Mouse (Mus musculus) testis, adult 2 months (tissue): ENCODE data around the gene Unc5cl. TPM values are rescaled to one million over a fixed set of nuclear protein-coding genes. Genes with fewer than 3 reads are reported as not detected.

Source experiments
- H3K27ac ChIP-seq: fragments of 200-500 bp; 2 replicates; pipeline ENCODE4 v1.5.1; 2012; ENCODE audit warnings: low read depth, low read length; ENCODE audit not compliant: control insufficient read depth, insufficient read depth
- H3K27me3 ChIP-seq: fragments of 200-500 bp; 2 replicates; pipeline ENCODE4 v1.6.1; 2012; ENCODE audit warnings: mild to moderate bottlenecking, low read length, moderate library complexity; ENCODE audit not compliant: control insufficient read depth, insufficient read depth
- H3K36me3 ChIP-seq: fragments of 200-500 bp; 2 replicates; pipeline ENCODE4 v1.6.1; 2012; ENCODE audit warnings: mild to moderate bottlenecking, low read length; ENCODE audit not compliant: control insufficient read depth, insufficient read depth
- H3K4me1 ChIP-seq: fragments of 200-500 bp; 2 replicates; pipeline ENCODE4 v1.6.1; 2012; ENCODE audit warnings: low read length; ENCODE audit not compliant: control insufficient read depth, insufficient read depth
- H3K4me3 ChIP-seq: fragments of 200-500 bp; 2 replicates; pipeline ENCODE4 v1.5.1; 2012; ENCODE audit warnings: low read depth, mild to moderate bottlenecking, low read length, moderate library complexity, mixed read lengths; ENCODE audit not compliant: control insufficient read depth
- CTCF ChIP-seq: fragments of 200-500 bp; IDR thresholded peaks from 2 replicates; pipeline ENCODE4 v1.5.1; 2012; ENCODE audit warnings: low read depth, mild to moderate bottlenecking, inconsistent platforms, low read length, moderate library complexity; ENCODE audit not compliant: control insufficient read depth, insufficient read depth, insufficient replicate concordance
- POLR2A ChIP-seq: fragments of 200-500 bp; IDR thresholded peaks from 2 replicates; pipeline ENCODE4 v1.6.1; 2012; ENCODE audit warnings: low read depth, mild to moderate bottlenecking, inconsistent platforms, low read length, moderate library complexity; ENCODE audit not compliant: control insufficient read depth
- polyA plus RNA-seq: library from polyadenylated mRNA; depleted of rRNA; stranded (reverse); fragments of >200 nt; gene quantifications from 2 replicates; pipeline ENCODE4 v1.2.3, GENCODE M21; 2012

Unc5cl gene
- polyA plus RNA-seq, 1 experiment, result 0.73 TPM

- no peak overlapping the region for H3K27ac ChIP-seq
- no peaks in the 10 kb centered on the region; the same call in 1 of the 2 replicates for H3K4me1 ChIP-seq
- no peaks in the 10 kb centered on the region for H3K27me3 ChIP-seq
- no peaks in the 10 kb centered on the region for H3K36me3 ChIP-seq
- TF ChIP-seq POLR2A, result no peak
- TF ChIP-seq CTCF, result no peak
- H3K4me3 ChIP-seq, result no peak overlapping the region
These were observed 7.0 kb upstream of the Unc5cl start for GRCm38 (mm10) chr17:48447675-48448074.

GRCm38 (mm10) chr17:48450666-48451352 is 3.9 kb upstream of the Unc5cl start:
- TF ChIP-seq POLR2A (no peak), CTCF (no peak)
- H3K4me3 ChIP-seq, result no peak overlapping the region

GRCm38 (mm10) chr17:48451353-48451675 is 3.4 kb upstream of the Unc5cl start, which contains the start of gene Tspo2:
Tspo2 (minus strand) TSS chr17:48451522.
- H3K27me3 ChIP-seq, result no peaks in the 10 kb centered on the region
- H3K4me1 ChIP-seq, result no peaks in the 10 kb centered on the region; the same call in 1 of the 2 replicates
- H3K27ac ChIP-seq, result no peak within 1 kb of the TSS
- no peaks in the 10 kb centered on the region for H3K36me3 ChIP-seq
- no peak for TF ChIP-seq POLR2A
- no peak for TF ChIP-seq CTCF
- H3K4me3 ChIP-seq, result no peak within 1 kb of the TSS

More at GRCm38 (mm10) chr17:48450666-48451352, 3.9 kb upstream of the Unc5cl start:
- Histone ChIP-seq H3K4me1 (no peaks in the 10 kb centered on the region; the same call in 1 of the 2 replicates), H3K36me3 (no peaks in the 10 kb centered on the region), H3K27me3 (no peaks in the 10 kb centered on the region), H3K27ac (no peak overlapping the region)

- Histone ChIP-seq H3K27me3 (no peaks in the 10 kb centered on the region), H3K27ac (no peak overlapping the region), H3K4me3 (no peak overlapping the region), H3K36me3 (no peaks in the 10 kb centered on the region), H3K4me1 (no peaks in the 10 kb centered on the region; the same call in 1 of the 2 replicates)
- no peak for TF ChIP-seq CTCF
- no peak for TF ChIP-seq POLR2A
These were observed 2.8 kb upstream of the Unc5cl start for GRCm38 (mm10) chr17:48451753-48452444.

GRCm38 (mm10) chr17:48453489-48453888 is 1.2 kb upstream of the Unc5cl start:
- no peak for TF ChIP-seq CTCF
- no peak for TF ChIP-seq POLR2A
- no peaks in the 10 kb centered on the region for H3K4me1 ChIP-seq

GRCm38 (mm10) chr17:48454190-48454589 is 511 bp upstream of the Unc5cl start:
- no peak for TF ChIP-seq CTCF
- no peak for TF ChIP-seq POLR2A
- Histone ChIP-seq H3K27me3 (no peaks in the 10 kb centered on the region), H3K36me3 (no peaks in the 10 kb centered on the region), H3K27ac (no peak overlapping the region), H3K4me1 (no peaks in the 10 kb centered on the region), H3K4me3 (no peak overlapping the region)

More at GRCm38 (mm10) chr17:48453489-48453888, 1.2 kb upstream of the Unc5cl start:
- Histone ChIP-seq H3K4me3 (no peak overlapping the region), H3K36me3 (no peaks in the 10 kb centered on the region), H3K27me3 (no peaks in the 10 kb centered on the region), H3K27ac (no peak overlapping the region)

GRCm38 (mm10) chr17:48455955-48456354 is 1.3 kb downstream of the Unc5cl start:
- H3K4me1 ChIP-seq, result no peaks in the 10 kb centered on the region
- no peak overlapping the region for H3K4me3 ChIP-seq
- H3K36me3 ChIP-seq, result no peaks in the 10 kb centered on the region
- TF ChIP-seq POLR2A (no peak), CTCF (no peak)
- H3K27me3 ChIP-seq, result no peaks in the 10 kb centered on the region
- H3K27ac ChIP-seq, result no peak overlapping the region
